Mouse (Mus musculus) spleen, adult 2 months (tissue): Measurements from ENCODE around the gene Tusc1. TPM values are rescaled to one million over a fixed set of nuclear protein-coding genes. Genes with fewer than 3 reads are reported as not detected.

Experiments
- DNase-seq, 2 experiments: peaks; one replicate each; pipeline versions ENCODE4 v3.0.0 to v3.0.0-alpha.2; 2012 to 2021; ENCODE audit warnings: low spot score in 2 of 2, low read depth in 1 of 2
- H3K27ac ChIP-seq: fragments of 200-500 bp; 2 replicates; pipeline ENCODE4 v1.5.1; 2012; ENCODE audit warnings: low read length, inconsistent platforms; ENCODE audit not compliant: insufficient read depth
- H3K27me3 ChIP-seq: fragments of 200-500 bp; 2 replicates; pipeline ENCODE4 v1.6.1; 2012; ENCODE audit warnings: mild to moderate bottlenecking, moderate library complexity, low read length, inconsistent platforms; ENCODE audit not compliant: control insufficient read depth, insufficient read depth
- H3K36me3 ChIP-seq: fragments of 200-500 bp; 2 replicates; pipeline ENCODE4 v1.6.1; 2012; ENCODE audit warnings: mild to moderate bottlenecking, low read length, inconsistent platforms; ENCODE audit not compliant: control insufficient read depth, insufficient read depth
- H3K4me1 ChIP-seq: fragments of 200-500 bp; 2 replicates; pipeline ENCODE4 v1.6.1; 2011; ENCODE audit warnings: inconsistent platforms; ENCODE audit not compliant: control insufficient read depth, insufficient read depth, insufficient read length
- H3K4me3 ChIP-seq: fragments of 200-500 bp; 2 replicates; pipeline ENCODE4 v1.5.1; 2011; ENCODE audit warnings: mild to moderate bottlenecking, inconsistent platforms; ENCODE audit not compliant: insufficient read depth, insufficient read length; ENCODE audit errors: extremely low read depth
- CTCF ChIP-seq: fragments of 200-500 bp; IDR thresholded peaks from 2 replicates; pipeline ENCODE4 v1.5.1; 2011; ENCODE audit warnings: mild to moderate bottlenecking, inconsistent platforms; ENCODE audit not compliant: insufficient read depth, insufficient read length, insufficient replicate concordance; ENCODE audit errors: extremely low read depth
- POLR2A ChIP-seq: fragments of 200-500 bp; IDR thresholded peaks from 2 replicates; pipeline ENCODE4 v1.6.1; 2011; ENCODE audit warnings: low read depth, low read length, inconsistent platforms
- WGBS: fragments of 180-500 bp; shearing (Covaris S2); methylation state at CpG from one replicate; pipeline ENCODE4 v1.1.7; 2018; 5-methylcytosine and 5-hydroxymethylcytosine counted together
- polyA plus RNA-seq: library from polyadenylated mRNA; depleted of rRNA; stranded (reverse); fragments of >200 nt; gene quantifications from 2 replicates; pipeline ENCODE4 v1.2.3, GENCODE M21; 2012

Gene Tusc1
- polyA plus RNA-seq, 1 experiment, result 5.6 TPM

- H3K4me1 ChIP-seq, result no peaks in the 10 kb centered on the region
- no peaks in the 10 kb centered on the region for H3K27me3 ChIP-seq
- H3K36me3 ChIP-seq, result no peaks in the 10 kb centered on the region
- DNase-seq, result no peak
- 92% methylated on average over 4 of the region's 4 CpGs for WGBS
- no peak overlapping the region; the same call in 1 of the 2 replicates for H3K4me3 ChIP-seq
- no peak for TF ChIP-seq CTCF
- TF ChIP-seq POLR2A, result no peak
- H3K27ac ChIP-seq, result no peak overlapping the region
These were observed 49.2 kb downstream of the Tusc1 start for GRCm38 (mm10) chr4:93286065-93286464.
